Mouse (Mus musculus) CH12F3 (cell line): ENCODE data around the gene Lmo4.

Experiments used
- in situ Hi-C: fragments of 300-500 bp; cut with MboI; formaldehyde crosslinking; loops from 2 replicates; pipeline ENCODE4 v1.14.3; 2020; ENCODE audit warnings: low sequenced_read_pairs

Gene Lmo4

GRCm38 (mm10) chr3:144204413-144205311, at the start of gene Lmo4:
Gene Lmo4 (minus strand): TSS chr3:144205220.
- in situ Hi-C loops: no loop called here

GRCm38 (mm10) chr3:144254281-144254680, 49.3 kb upstream of the Lmo4 start:
- in situ Hi-C loops: no loop called here

GRCm38 (mm10) chr3:144253018-144253417, 48.0 kb upstream of the Lmo4 start:
- in situ Hi-C loops: no loop called here

- in situ Hi-C loops: no loop called here
Measured at GRCm38 (mm10) chr3:144252109-144252508, 47.1 kb upstream of the Lmo4 start.

GRCm38 (mm10) chr3:144242025-144242673, 37.1 kb upstream of the Lmo4 start:
- in situ Hi-C loops: loop anchor here (25.0 kb wide), 1 partner anchor 655 kb away; no protein-coding TSS in a partner anchor

GRCm38 (mm10) chr3:144241161-144241560, 36.1 kb upstream of the Lmo4 start:
- in situ Hi-C loops: loop anchor here (25.0 kb wide), 1 partner anchor 654 kb away; no protein-coding TSS in a partner anchor

- in situ Hi-C loops: loop anchor here (25.0 kb wide), 1 partner anchor 651 kb away; no protein-coding TSS in a partner anchor
Measured at GRCm38 (mm10) chr3:144238482-144238881, 33.5 kb upstream of the Lmo4 start.

GRCm38 (mm10) chr3:144232347-144233008, 27.5 kb upstream of the Lmo4 start:
- in situ Hi-C loops: loop anchor here (25.0 kb wide), 1 partner anchor 645 kb away; no protein-coding TSS in a partner anchor

GRCm38 (mm10) chr3:144231931-144232330, 26.9 kb upstream of the Lmo4 start:
- in situ Hi-C loops: loop anchor here (25.0 kb wide), 1 partner anchor 645 kb away; no protein-coding TSS in a partner anchor

GRCm38 (mm10) chr3:144231419-144231818, 26.4 kb upstream of the Lmo4 start:
- in situ Hi-C loops: loop anchor here (25.0 kb wide), 1 partner anchor 644 kb away; no protein-coding TSS in a partner anchor

GRCm38 (mm10) chr3:144230016-144230415, 25.0 kb upstream of the Lmo4 start:
- in situ Hi-C loops: loop anchor here (25.0 kb wide), 1 partner anchor 643 kb away; no protein-coding TSS in a partner anchor

- in situ Hi-C loops: loop anchor here (25.0 kb wide), 1 partner anchor 642 kb away; no protein-coding TSS in a partner anchor
Measured at GRCm38 (mm10) chr3:144229312-144229711, 24.3 kb upstream of the Lmo4 start.

- in situ Hi-C loops: loop anchor here (25.0 kb wide), 1 partner anchor 638 kb away; no protein-coding TSS in a partner anchor
Measured at GRCm38 (mm10) chr3:144225456-144226240, 20.6 kb upstream of the Lmo4 start.

- in situ Hi-C loops: no loop called here
Measured at GRCm38 (mm10) chr3:144224594-144224993, 19.6 kb upstream of the Lmo4 start.

- in situ Hi-C loops: no loop called here
Measured at GRCm38 (mm10) chr3:144223377-144224105, 18.5 kb upstream of the Lmo4 start.

- in situ Hi-C loops: no loop called here
Measured at GRCm38 (mm10) chr3:144222381-144222780, 17.4 kb upstream of the Lmo4 start.

GRCm38 (mm10) chr3:144207498-144207897, 2.5 kb upstream of the Lmo4 start:
- in situ Hi-C loops: no loop called here

GRCm38 (mm10) chr3:144206942-144207341, 1.9 kb upstream of the Lmo4 start:
- in situ Hi-C loops: no loop called here

- in situ Hi-C loops: no loop called here
Measured at GRCm38 (mm10) chr3:144206261-144206660, 1.2 kb upstream of the Lmo4 start.
